Mouse (Mus musculus): ENCODE measurements around the gene Gm10377.
"Not testable (repeated sequence)": the region's sequence is repeated elsewhere in the genome, so short reads cannot be mapped to it uniquely, and the experiment has no call there.

Gene Gm10377

DNA sequence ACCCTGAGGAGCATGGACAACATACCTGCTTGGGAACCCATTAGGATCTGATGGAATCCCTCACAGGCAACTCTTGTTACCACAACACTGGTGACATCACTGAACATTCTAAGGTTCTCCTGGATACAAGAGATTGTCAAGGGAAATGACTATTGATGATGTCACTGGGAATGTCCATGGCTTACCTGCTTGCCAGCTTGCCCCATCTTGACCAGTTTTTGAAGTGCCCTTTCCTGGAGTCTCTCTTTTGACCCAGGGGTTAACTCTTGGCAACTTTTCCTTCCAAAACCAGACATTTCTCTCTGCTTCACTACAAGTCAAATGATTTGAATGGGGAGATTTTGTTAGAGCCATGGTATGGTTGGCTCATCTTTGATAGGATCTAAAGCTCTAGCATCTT, at the start of gene Gm10377:
TSS of gene Gm10377 (minus strand) at position 101 of the 400 bp plus-strand sequence.
- DNase-seq (ENCODE audit: inconsistent ontology term) = not testable (repeated sequence)

DNA sequence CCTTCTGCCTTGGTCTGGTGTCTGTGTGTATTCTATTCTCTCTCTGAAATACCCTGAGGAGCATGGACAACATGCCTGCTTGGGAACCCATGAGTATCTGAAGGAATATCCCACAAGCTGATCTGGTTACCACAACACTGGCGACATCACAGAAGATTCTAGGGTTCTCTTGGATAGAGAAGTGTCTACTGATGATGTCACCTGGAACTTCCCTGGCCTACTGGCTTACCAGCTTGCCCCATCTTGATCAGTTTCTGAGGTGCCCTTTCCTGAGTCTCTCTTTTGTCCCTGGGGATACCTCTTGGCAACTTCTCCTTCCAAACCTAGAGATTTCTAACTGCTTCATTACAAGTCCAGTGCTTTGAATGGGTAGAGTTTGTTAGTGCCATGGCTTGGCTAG, 29.1 kb downstream of the Gm10377 start, which contains the start of gene Gm3015:
TSS of gene Gm3015 (minus strand) at position 101 of the 400 bp plus-strand sequence.
- not testable (repeated sequence) for DNase-seq (ENCODE audit: inconsistent ontology term)
